Mouse (Mus musculus) heart, postnatal 0 days (tissue): ENCODE results near the gene Large1.

Experiments
- CTCF ChIP-seq: IDR thresholded peaks from 2 replicates; pipeline ENCODE4 v1.5.1; 2016; ENCODE audit warnings: antibody characterized with exemption, control low read depth, low read depth
- EP300 ChIP-seq: IDR thresholded peaks from 2 replicates; pipeline ENCODE4 v1.6.1; 2016; ENCODE audit warnings: antibody characterized with exemption, low read depth

DNA sequence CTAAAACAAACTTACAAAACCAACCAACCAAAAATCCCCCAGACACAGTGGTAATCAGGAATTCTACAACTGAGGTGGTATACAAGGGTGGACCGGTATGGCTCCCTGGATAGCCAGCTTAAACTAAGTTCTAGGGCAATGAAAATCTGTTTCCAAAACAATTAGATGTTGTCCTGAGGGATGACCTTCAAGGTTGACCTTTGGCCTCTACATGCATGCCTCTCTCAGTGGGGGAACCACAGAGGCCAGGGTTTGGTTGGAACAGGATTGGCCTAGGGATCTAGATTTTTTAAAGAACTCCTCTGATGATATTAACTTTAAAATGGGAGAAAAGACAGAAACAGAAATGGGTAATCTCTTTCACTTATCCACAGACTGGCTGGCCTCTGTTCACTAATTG, 335.1 kb downstream of the Large1 start:
- TF ChIP-seq EP300 (no peak), CTCF (no peak)
